10 mouse cellular contexts compared by ENCODE assay signal in genomic region chr15:103216052-103216451, GRCm38 (mm10). TPM values are rescaled to one million over a fixed set of nuclear protein-coding genes. Genes with fewer than 3 reads are reported as not detected.
DNase-seq lines count a peak whose midpoint lies in the region; ATAC-seq and TF ChIP-seq lines count a peak whose summit lies in the region.
"Had no signal": no experiment of that assay in that cellular context is flagged by ENCODE, and none has a peak within 500 bp of the region (broad histone marks: within the 10 kb centered on the region; RNA-seq: fewer than 3 reads in every experiment).

No protein-coding gene starts in this region.

- 25% methylated on average over 2 of the region's 2 CpGs for WGBS in forebrain, postnatal 0 days
- 56% methylated on average over 2 of the region's 2 CpGs for WGBS in liver, embryonic 16.5 days (ENCODE audit: insufficient replicate concordance)

- H3K4me2 ChIP-seq in forebrain, postnatal 0 days (ENCODE audit: low read depth) = peak overlapping the region; percentile 46; the same call in 1 of the 2 replicates
- peak overlapping the region; percentile 51; the same call in 1 of the 2 replicates for H3K4me2 ChIP-seq in liver, embryonic 16.5 days (ENCODE audit: low read depth, low read length)

- no peaks in the 10 kb centered on the region for H3K27me3 ChIP-seq in E14TG2a.4 (ENCODE audit: insufficient read depth, low read length)
- no peaks in the 10 kb centered on the region for H3K27me3 ChIP-seq in forebrain, postnatal 0 days (ENCODE audit: insufficient read depth, low read length)
- H3K27me3 ChIP-seq in liver, embryonic 16.5 days (ENCODE audit: control insufficient read depth, insufficient read depth, low read depth, low read length) = no peaks in the 10 kb centered on the region

- no peak for TF ChIP-seq CTCF in E14TG2a.4 (conservative IDR thresholded peaks at IDR 0.05; ENCODE audit: low read length)
- TF ChIP-seq CTCF in forebrain, postnatal 0 days (IDR thresholded peaks at IDR 0.05; ENCODE audit: low read depth) = no peak

- peak; percentile 89 for DNase-seq in heart, adult 11 months
- DNase-seq in heart, postnatal 36 days = no peak
- no peak for DNase-seq in forebrain, postnatal 0 days
- DNase-seq in adrenal gland, adult 2 months = no peak
- DNase-seq in B cell, adult 2 months = no peak
- DNase-seq in c-Kit-positive CD71-positive TER-119-positive erythroid progenitor cells, embryonic 14.5 days (ENCODE audit: low spot score) = no peak
- DNase-seq: right cerebral cortex, postnatal 4 days had no signal

- intact Hi-C loops in heart, postnatal 36 days (cut with DNase I) = no loop called here

- peak overlapping the region; percentile 76 for H3K4me3 ChIP-seq in E14TG2a.4 (replicated peaks; ENCODE audit: low read length)
- H3K4me3 ChIP-seq in forebrain, postnatal 0 days (ENCODE audit: low read depth, low read length) = no peak overlapping the region
- no peak overlapping the region for H3K4me3 ChIP-seq in liver, embryonic 16.5 days (ENCODE audit: low read depth, low read length)

- H3K9ac ChIP-seq in forebrain, postnatal 0 days = no peak overlapping the region
- peak overlapping the region; percentile 21; the same call in 1 of the 2 replicates for H3K9ac ChIP-seq in liver, embryonic 16.5 days (ENCODE audit: low read depth, low read length)

- ATAC-seq in forebrain, postnatal 0 days = no peak
- no peak for ATAC-seq in liver, embryonic 16.5 days (ENCODE audit: low read depth)

- no peaks in the 10 kb centered on the region for H3K9me3 ChIP-seq in E14TG2a.4 (ENCODE audit: low read length)
- H3K9me3 ChIP-seq in forebrain, postnatal 0 days (ENCODE audit: low read length) = no peaks in the 10 kb centered on the region
- no peaks in the 10 kb centered on the region for H3K9me3 ChIP-seq in liver, embryonic 16.5 days (replicated peaks; ENCODE audit: control insufficient read depth, low read length)

- peaks cover 82% of the 10 kb centered on the region for H3K4me1 ChIP-seq in E14TG2a.4 (replicated peaks; ENCODE audit: low read depth, low read length)
- peaks cover 16% of the 10 kb centered on the region for H3K4me1 ChIP-seq in forebrain, postnatal 0 days (ENCODE audit: insufficient read depth)
- H3K4me1 ChIP-seq in liver, embryonic 16.5 days (ENCODE audit: control insufficient read depth, low read depth, low read length) = peaks cover 19% of the 10 kb centered on the region

- peak overlapping the region; percentile 58 for H3K27ac ChIP-seq in forebrain, postnatal 0 days (ENCODE audit: low read depth, low read length)
- H3K27ac ChIP-seq in liver, embryonic 16.5 days (ENCODE audit: low read length) = peak overlapping the region; percentile 35; the same call in 1 of the 2 replicates

- peaks cover 40% of the 10 kb centered on the region for H3K36me3 ChIP-seq in E14TG2a.4 (ENCODE audit: insufficient read depth, low read length)
- H3K36me3 ChIP-seq in forebrain, postnatal 0 days (ENCODE audit: insufficient read depth) = peaks cover 9% of the 10 kb centered on the region; the same call in 1 of the 2 replicates
- H3K36me3 ChIP-seq in liver, embryonic 16.5 days (ENCODE audit: control insufficient read depth, insufficient read depth) = peaks cover 16% of the 10 kb centered on the region

RNA-seq across cellular contexts. Expression of gene Cbx5, which starts 23.6 kb away (rescaled TPM):
- total RNA-seq in heart, postnatal 36 days (2021) = 10 to 100 TPM; 54.2 to 58.7 TPM
- 139 and 181 TPM in 2 replicates for total RNA-seq in forebrain, postnatal 0 days (2014; rRNA removed)
- polyA plus RNA-seq in forebrain, postnatal 0 days (2015; fragmentation: Nextera tagmentation; extraction: Ambion mirVana) = 74.1 and 90.4 TPM in 2 replicates
- 40.6 and 45.9 TPM in 2 replicates for polyA plus RNA-seq in liver, embryonic 16.5 days (2015; fragmentation: Nextera tagmentation; extraction: Ambion mirVana)
- total RNA-seq in adrenal gland, adult 2 months (2021) = 10 to 100 TPM; 76.3 to 80.2 TPM
- polyA plus RNA-seq in adrenal gland, adult 2 months (2012; rRNA removed) = 4.4 and 4.7 TPM in 2 replicates

RNA-seq across cellular contexts. Expression of gene Hnrnpa1, which starts 24.2 kb away (rescaled TPM):
- total RNA-seq in heart, postnatal 36 days (2021) = 100 to 1,000 TPM; 140 to 154 TPM
- total RNA-seq in forebrain, postnatal 0 days (2014; rRNA removed) = 205 and 270 TPM in 2 replicates
- 653 and 670 TPM in 2 replicates for polyA plus RNA-seq in forebrain, postnatal 0 days (2015; fragmentation: Nextera tagmentation; extraction: Ambion mirVana)
- 174 and 193 TPM in 2 replicates for polyA plus RNA-seq in liver, embryonic 16.5 days (2015; fragmentation: Nextera tagmentation; extraction: Ambion mirVana)
- 100 to 1,000 TPM; 140 to 208 TPM for total RNA-seq in adrenal gland, adult 2 months (2021)
- polyA plus RNA-seq in adrenal gland, adult 2 months (2012; rRNA removed) = 8.1 TPM in 2 replicates

RNA-seq across cellular contexts. Expression of gene Nfe2, which starts 42.2 kb away (rescaled TPM):
- under 1 TPM; 0.67 to 0.73 TPM for total RNA-seq in heart, postnatal 36 days (2021)
- total RNA-seq in forebrain, postnatal 0 days (2014; rRNA removed) = 0.85 and 1.6 TPM in 2 replicates
- polyA plus RNA-seq in forebrain, postnatal 0 days (2015; fragmentation: Nextera tagmentation; extraction: Ambion mirVana) = 0.30 and 0.34 TPM in 2 replicates
- polyA plus RNA-seq in liver, embryonic 16.5 days (2015; fragmentation: Nextera tagmentation; extraction: Ambion mirVana) = 202 and 220 TPM in 2 replicates
- total RNA-seq in adrenal gland, adult 2 months (2021) = under 1 TPM; 0.21 to 0.95 TPM
- 0.38 and 0.83 TPM in 2 replicates for polyA plus RNA-seq in adrenal gland, adult 2 months (2012; rRNA removed)
- total RNA-seq: layer of hippocampus, adult 18-20 months had no signal

RNA-seq across cellular contexts. Expression of gene Smug1, which starts 49.2 kb away (rescaled TPM):
- 10 to 100 TPM; 13.2 to 15.7 TPM for total RNA-seq in heart, postnatal 36 days (2021)
- 34.0 and 34.4 TPM in 2 replicates for total RNA-seq in forebrain, postnatal 0 days (2014; rRNA removed)
- polyA plus RNA-seq in forebrain, postnatal 0 days (2015; fragmentation: Nextera tagmentation; extraction: Ambion mirVana) = 14.6 and 18.5 TPM in 2 replicates
- polyA plus RNA-seq in liver, embryonic 16.5 days (2015; fragmentation: Nextera tagmentation; extraction: Ambion mirVana) = 5.1 and 5.8 TPM in 2 replicates
- total RNA-seq in adrenal gland, adult 2 months (2021) = 10 to 100 TPM; 11.0 to 16.7 TPM
- polyA plus RNA-seq in adrenal gland, adult 2 months (2012; rRNA removed) = 16.6 and 17.1 TPM in 2 replicates

RNA-seq across cellular contexts. Expression of gene Copz1, which starts 56.5 kb away (rescaled TPM):
- total RNA-seq in heart, postnatal 36 days (2021) = 10 to 100 TPM; 56.6 to 56.9 TPM
- total RNA-seq in forebrain, postnatal 0 days (2014; rRNA removed) = 120 and 147 TPM in 2 replicates
- polyA plus RNA-seq in forebrain, postnatal 0 days (2015; fragmentation: Nextera tagmentation; extraction: Ambion mirVana) = 209 and 217 TPM in 2 replicates
- polyA plus RNA-seq in liver, embryonic 16.5 days (2015; fragmentation: Nextera tagmentation; extraction: Ambion mirVana) = 194 TPM in 2 replicates
- total RNA-seq in adrenal gland, adult 2 months (2021) = 100 to 1,000 TPM; 146 to 152 TPM
- polyA plus RNA-seq in adrenal gland, adult 2 months (2012; rRNA removed) = 51.3 and 59.7 TPM in 2 replicates
